Mouse (Mus musculus): ENCODE data around the gene Idnk. TPM values are rescaled to one million over a fixed set of nuclear protein-coding genes. Genes with fewer than 3 reads are reported as not detected.

Gene Idnk
- total RNA-seq, 2 experiments from 2014 or later: 21.5 to 21.9 TPM

GRCm38 (mm10) chr13:58181607-58182551 lies 24.4 kb downstream of the Idnk start:
- intact Hi-C loops (cut with DNase I): no loop called here
- no peak for DNase-seq (ENCODE audit: low spot score in 2 of 2)

DNA sequence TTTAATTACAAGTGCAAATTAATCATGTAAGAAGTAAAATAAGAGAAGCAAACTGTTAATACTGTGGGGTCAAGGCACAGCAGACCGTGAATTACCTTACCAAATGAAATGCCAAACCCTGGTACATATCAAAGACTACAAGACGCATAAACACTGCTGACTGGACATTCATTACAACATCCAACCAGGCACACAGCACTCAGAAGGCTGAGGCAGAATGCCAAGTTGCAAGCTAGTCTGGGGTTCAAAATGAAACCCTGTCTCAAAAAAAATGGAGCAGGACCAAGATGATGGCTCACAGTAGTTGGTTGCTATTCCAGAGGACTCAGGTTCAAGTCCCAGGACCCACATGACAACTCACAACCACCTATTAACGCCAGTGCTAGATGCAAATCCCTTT lies 26.7 kb downstream of the Idnk start:
- DNase-seq (ENCODE audit: low spot score in 2 of 2): no peak
- intact Hi-C loops (cut with DNase I): no loop called here

DNA sequence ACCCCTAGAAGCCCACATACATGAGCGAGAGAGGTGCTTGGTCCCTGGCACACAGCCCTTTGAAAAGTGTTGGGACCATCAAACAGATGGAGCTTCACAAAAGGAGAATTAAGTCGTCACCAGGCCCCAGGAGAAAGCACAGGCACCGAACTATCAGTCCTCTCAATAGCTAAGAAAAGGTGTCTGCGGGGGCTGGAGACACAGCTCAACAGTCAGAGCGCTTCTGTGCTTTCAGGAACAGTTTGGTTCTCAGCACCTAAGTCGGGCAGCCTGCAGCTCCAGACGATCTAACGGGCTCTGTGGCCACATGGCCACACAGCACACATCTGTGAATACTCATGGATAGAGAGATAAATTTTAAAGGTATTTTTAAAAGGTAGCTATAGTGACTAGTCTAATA lies 28.8 kb downstream of the Idnk start:
- DNase-seq (ENCODE audit: low spot score in 2 of 2): peak; percentile 13 to 25
- intact Hi-C loops (cut with DNase I): no loop called here

DNA sequence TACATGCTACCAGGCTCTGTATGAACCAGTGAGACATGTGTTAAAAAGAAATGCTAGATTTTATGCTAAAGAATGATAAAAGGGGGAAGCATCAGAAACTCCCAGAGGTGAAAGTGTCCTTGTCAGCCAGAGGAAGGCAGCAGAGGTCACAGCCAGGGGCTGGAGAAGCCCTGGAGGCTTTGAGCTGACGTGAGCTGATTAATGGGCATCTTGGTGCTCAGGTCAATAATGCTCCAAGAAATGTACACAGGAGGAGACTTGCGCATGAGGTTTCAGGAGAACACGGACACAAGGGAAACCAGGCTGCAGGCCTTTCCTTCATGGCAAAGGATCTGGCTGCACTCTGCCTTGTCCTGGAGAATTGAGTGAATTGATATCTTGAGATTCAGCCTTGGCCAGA lies 30.3 kb downstream of the Idnk start:
- intact Hi-C loops (cut with DNase I): no loop called here
- no peak for DNase-seq (ENCODE audit: low spot score in 2 of 2)

GRCm38 (mm10) chr13:58188412-58188811 lies 31.0 kb downstream of the Idnk start:
- DNase-seq (ENCODE audit: low spot score in 2 of 2): peak; percentile 83 to 89
- intact Hi-C loops (cut with DNase I): no loop called here

DNA sequence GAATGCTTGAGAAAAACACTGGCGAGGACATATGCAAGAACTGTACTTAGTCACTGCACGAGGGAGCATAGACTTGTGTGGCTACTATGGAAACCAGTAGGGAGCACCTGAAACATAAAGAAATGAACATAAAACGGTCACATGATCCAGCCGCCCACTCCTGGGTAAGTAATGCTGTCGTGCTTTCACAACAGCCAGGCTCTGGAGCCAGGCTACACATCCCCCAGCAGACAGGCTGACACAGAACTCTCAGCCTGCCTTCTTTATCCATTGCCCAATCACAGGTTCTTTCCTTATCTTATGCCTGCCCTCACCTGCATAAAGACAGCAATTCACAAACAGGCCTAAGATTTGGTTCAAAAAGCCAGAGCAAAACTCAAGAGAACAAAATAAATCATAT lies 32.0 kb downstream of the Idnk start:
- peak; percentile 57 to 78 for DNase-seq (ENCODE audit: low spot score in 2 of 2)
- intact Hi-C loops (cut with DNase I): no loop called here

DNA sequence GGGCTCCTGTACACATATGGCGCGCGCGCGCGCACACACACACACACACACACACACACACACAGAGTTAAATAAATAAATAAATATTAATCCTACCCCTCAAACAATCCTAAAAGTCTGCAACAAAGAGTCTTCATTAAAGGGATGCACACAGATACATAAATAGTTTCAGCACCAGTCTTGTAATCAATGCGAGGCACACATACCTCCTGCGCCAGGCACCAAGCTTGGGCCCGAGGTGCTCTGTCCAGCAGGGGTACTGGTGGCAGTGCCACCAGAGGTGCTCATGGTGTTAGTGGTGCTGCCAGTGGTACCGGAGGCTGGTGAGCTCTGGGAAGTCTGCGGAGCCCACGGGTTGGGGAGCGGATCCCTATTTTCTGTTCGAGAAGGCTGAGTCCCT lies 34.1 kb downstream of the Idnk start:
- intact Hi-C loops (cut with DNase I): no loop called here
- no peak for DNase-seq (ENCODE audit: low spot score in 2 of 2)

DNA sequence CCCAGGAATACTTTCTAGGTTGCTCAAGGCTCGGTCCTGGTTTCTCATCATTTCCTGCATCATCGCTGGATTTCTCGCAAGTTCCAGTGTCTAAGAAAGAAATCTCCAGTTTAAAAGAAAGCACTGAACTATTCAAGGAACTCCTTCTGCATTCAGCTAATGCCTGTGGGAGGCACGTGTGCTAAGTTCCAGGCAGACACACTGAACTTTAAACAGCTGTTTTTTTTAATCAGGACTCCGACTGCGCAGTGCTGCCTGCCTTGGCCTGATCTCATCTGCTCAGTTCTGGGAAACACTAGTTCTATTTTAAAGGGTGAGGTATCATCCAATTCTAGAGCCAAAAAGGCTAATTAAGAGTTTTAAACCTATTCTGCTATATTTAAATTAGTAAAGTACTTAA lies 34.7 kb downstream of the Idnk start:
- intact Hi-C loops (cut with DNase I): no loop called here
- DNase-seq (ENCODE audit: low spot score in 2 of 2): peak; percentile 25 to 53

DNA sequence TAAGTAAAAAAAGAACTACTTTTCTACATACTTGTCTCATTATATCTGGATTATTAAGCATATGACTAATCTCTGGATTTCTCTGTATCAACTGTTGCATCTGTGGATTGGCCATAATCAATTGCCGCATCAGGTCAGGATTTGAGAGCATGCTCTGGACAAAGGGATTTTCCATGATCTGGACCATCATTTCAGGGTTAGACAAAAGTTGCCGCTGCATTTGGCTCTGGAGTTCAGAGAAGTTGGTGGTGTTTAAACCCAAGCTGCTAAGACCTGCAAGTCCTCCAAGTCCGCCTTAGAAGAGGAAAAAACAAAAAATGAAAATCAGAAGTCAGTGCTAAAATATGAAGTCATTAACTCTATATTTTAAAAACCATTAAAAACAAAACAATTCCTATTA lies 35.8 kb downstream of the Idnk start:
- no peak for DNase-seq (ENCODE audit: low spot score in 2 of 2)
- intact Hi-C loops (cut with DNase I): no loop called here

- intact Hi-C loops (cut with DNase I): no loop called here
Observed at GRCm38 (mm10) chr13:58194908-58195307, 37.5 kb downstream of the Idnk start.

GRCm38 (mm10) chr13:58197211-58197610 lies 39.8 kb downstream of the Idnk start:
- intact Hi-C loops (cut with DNase I): no loop called here
- DNase-seq (ENCODE audit: low spot score in 2 of 2): no peak

More at GRCm38 (mm10) chr13:58194908-58195307, 37.5 kb downstream of the Idnk start:
- no peak for DNase-seq (ENCODE audit: low spot score in 2 of 2)

- intact Hi-C loops (cut with DNase I): no loop called here
- no peak for DNase-seq (ENCODE audit: low spot score in 2 of 2)
Observed at GRCm38 (mm10) chr13:58197981-58198640, 40.7 kb downstream of the Idnk start.

- no peak for DNase-seq (ENCODE audit: low spot score in 2 of 2)
- intact Hi-C loops (cut with DNase I): no loop called here
Observed at GRCm38 (mm10) chr13:58201343-58201742, 43.9 kb downstream of the Idnk start.

GRCm38 (mm10) chr13:58201908-58202307 lies 44.5 kb downstream of the Idnk start:
- intact Hi-C loops (cut with DNase I): no loop called here
- DNase-seq (ENCODE audit: low spot score in 2 of 2): no peak

GRCm38 (mm10) chr13:58202903-58203302 lies 45.5 kb downstream of the Idnk start:
- intact Hi-C loops (cut with DNase I): no loop called here
- peak; percentile 31 to 40 for DNase-seq (ENCODE audit: low spot score in 2 of 2)

GRCm38 (mm10) chr13:58204202-58204601 lies 46.8 kb downstream of the Idnk start:
- DNase-seq (ENCODE audit: low spot score in 2 of 2): no peak
- intact Hi-C loops (cut with DNase I): no loop called here

DNA sequence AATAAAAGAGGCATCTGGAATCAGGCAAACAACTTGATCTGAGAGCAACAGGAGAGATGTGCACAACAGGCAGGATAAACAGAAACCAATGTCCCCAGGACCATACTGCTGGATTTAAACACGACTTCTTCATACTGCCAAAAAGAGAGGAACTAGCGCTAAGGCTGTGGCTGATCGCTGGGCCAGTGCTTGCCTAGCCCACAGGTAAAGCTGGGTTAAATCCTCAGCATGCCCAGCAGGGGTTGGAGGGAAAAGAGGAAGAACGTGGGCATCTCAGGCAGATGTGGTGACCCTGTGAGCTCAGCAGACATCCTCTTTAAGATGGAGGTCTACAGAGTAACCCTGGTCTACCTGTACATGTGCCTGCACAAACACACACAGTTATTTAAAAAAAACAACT lies 47.5 kb downstream of the Idnk start:
- intact Hi-C loops (cut with DNase I): no loop called here
- no peak for DNase-seq (ENCODE audit: low spot score in 2 of 2)

GRCm38 (mm10) chr13:58206084-58206483 lies 48.6 kb downstream of the Idnk start:
- intact Hi-C loops (cut with DNase I): no loop called here
- DNase-seq (ENCODE audit: low spot score in 2 of 2): no peak

DNA sequence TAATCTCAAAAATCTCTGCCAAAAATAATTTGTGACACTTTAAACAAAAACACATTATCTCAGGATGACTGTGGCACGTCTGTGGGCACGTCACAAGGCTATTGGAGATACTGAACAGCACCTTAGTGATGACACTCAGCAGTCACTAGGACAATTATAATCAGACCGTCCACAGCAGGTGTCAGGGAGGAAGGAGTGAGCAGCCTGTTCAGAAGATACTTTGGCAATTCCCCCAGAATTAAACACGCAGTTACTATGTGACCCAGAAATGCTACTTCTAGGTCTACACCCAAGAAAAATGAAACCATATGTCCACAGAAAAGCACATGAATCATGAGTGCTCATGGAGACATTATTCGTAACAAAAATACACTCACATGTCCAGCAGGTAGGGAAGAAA lies 53.0 kb downstream of the Idnk start:
- no peak for DNase-seq (ENCODE audit: low spot score in 2 of 2)
- intact Hi-C loops (cut with DNase I): no loop called here

DNA sequence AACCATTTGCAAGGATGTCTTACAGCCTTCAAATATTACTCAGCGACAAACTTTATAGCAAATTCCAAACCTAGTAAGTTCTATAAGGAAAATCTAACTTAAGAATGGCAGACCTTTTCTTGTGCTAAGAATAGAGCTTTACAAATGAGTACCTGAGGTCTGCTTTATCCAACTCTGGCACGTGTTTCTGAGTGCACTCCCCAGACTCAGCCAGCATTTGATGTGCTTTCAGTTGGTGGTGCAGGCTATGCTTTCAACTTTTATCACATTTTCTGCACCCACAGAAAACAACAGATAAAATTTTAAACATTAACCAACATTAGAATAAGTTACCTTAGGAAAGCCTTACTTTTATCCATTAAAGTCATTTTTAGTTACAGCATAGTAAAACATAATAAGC lies 55.1 kb downstream of the Idnk start:
- intact Hi-C loops (cut with DNase I): no loop called here

GRCm38 (mm10) chr13:58213801-58214200 lies 56.4 kb downstream of the Idnk start:
- no peak for DNase-seq (ENCODE audit: low spot score in 2 of 2)
- intact Hi-C loops (cut with DNase I): no loop called here

More for the DNA sequence above, 55.1 kb downstream of the Idnk start:
- no peak for DNase-seq (ENCODE audit: low spot score in 2 of 2)

Data from left cerebral cortex, postnatal 14 days (tissue).